In the genomic region with DNA sequence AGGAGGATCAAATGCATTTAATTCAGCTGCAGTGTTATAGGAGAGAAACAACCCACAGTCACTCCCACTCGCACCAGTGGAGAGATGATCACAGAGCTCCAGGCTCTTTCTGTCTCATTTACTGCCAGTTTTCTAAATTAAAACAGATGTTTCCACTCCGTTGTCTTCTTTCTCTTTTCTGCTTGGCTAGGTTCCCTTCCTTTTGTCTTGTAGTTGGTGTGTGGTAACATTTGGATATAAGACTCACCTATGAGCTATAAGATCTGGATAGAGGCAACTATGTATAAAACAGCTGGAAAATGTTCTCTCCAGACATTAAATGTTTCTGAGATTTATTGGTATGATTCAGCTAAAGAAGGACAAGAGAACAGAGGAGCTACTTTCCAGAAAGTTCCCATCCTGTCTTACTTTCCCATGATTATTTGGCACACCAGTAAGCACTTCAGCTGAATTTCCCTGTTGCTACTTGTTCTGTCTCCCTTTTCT, we compare ENCODE assay signal across 15 mouse cellular contexts.
DNase-seq lines count a peak whose midpoint lies in the region; ATAC-seq lines count a peak whose summit lies in the region.
"Had no signal": no experiment of that assay in that cellular context is flagged by ENCODE, and none has a peak within 500 bp of the region (broad histone marks: within the 10 kb centered on the region; RNA-seq: fewer than 3 reads in every experiment).

No protein-coding gene starts in this region.

- 14% methylated on average over 2 of the region's 2 CpGs for WGBS in kidney, embryonic 16.5 days
- WGBS in embryonic facial prominence, embryonic 14.5 days, result 24% methylated on average over 2 of the region's 2 CpGs
- 16% methylated on average over 2 of the region's 2 CpGs for WGBS in limb, embryonic 15.5 days

- no peak for DNase-seq in kidney, postnatal 25 days
- DNase-seq in lung, postnatal 36 days, result peak; percentile 29
- DNase-seq in lung, postnatal 14 days, result no peak
- DNase-seq in embryonic facial prominence, embryonic 14.5 days (ENCODE audit: low spot score), result peak; percentile 81
- DNase-seq in adrenal gland, postnatal 10 days, result no peak
- DNase-seq: adrenal gland, postnatal 14 days; cerebellum, adult 9-11 months; embryo, embryonic 11 days; heart, postnatal 4 days; right cerebral cortex, postnatal 25 days; thymus, adult 2 months had no signal

- no peak overlapping the region for H3K27ac ChIP-seq in kidney, embryonic 16.5 days (ENCODE audit: low read length)
- no peak overlapping the region; the same call in 1 of the 2 replicates for H3K27ac ChIP-seq in embryonic facial prominence, embryonic 14.5 days (replicated peaks; ENCODE audit: low read depth, low read length)
- peak overlapping the region; percentile 6; the same call in 1 of the 2 replicates for H3K27ac ChIP-seq in limb, embryonic 15.5 days
- H3K27ac ChIP-seq: heart, embryonic 13.5 days had no signal

- H3K4me3 ChIP-seq in kidney, embryonic 16.5 days (ENCODE audit: low read length), result no peak overlapping the region
- H3K4me3 ChIP-seq in embryonic facial prominence, embryonic 14.5 days (ENCODE audit: low read depth, low read length), result no peak overlapping the region
- H3K4me3 ChIP-seq in limb, embryonic 15.5 days, result no peak overlapping the region
- H3K4me3 ChIP-seq: heart, embryonic 13.5 days had no signal

- no peaks in the 10 kb centered on the region for H3K9me3 ChIP-seq in kidney, embryonic 16.5 days (ENCODE audit: low read length)
- H3K9me3 ChIP-seq in embryonic facial prominence, embryonic 14.5 days (ENCODE audit: control insufficient read depth, low read length), result no peaks in the 10 kb centered on the region
- H3K9me3 ChIP-seq in limb, embryonic 15.5 days, result no peaks in the 10 kb centered on the region
- H3K9me3 ChIP-seq: G1E; heart, embryonic 13.5 days had no signal

- ATAC-seq in kidney, embryonic 16.5 days (ENCODE audit: low FRiP score, low TSS enrichment), result peak; percentile 87
- ATAC-seq in embryonic facial prominence, embryonic 14.5 days (ENCODE audit: low read depth), result peak; percentile 74; the same call in 1 of the 2 replicates
- 0 out of 2 replicates have a peak, but pooled peaks have one; percentile 35 for ATAC-seq in limb, embryonic 15.5 days (ENCODE audit: insufficient number of reproducible peaks, low FRiP score, low TSS enrichment, low read depth)

- H3K36me3 ChIP-seq in kidney, embryonic 16.5 days (ENCODE audit: insufficient read depth, low read length), result no peaks in the 10 kb centered on the region
- no peaks in the 10 kb centered on the region for H3K36me3 ChIP-seq in embryonic facial prominence, embryonic 14.5 days (ENCODE audit: control insufficient read depth, insufficient read depth, low read length)
- H3K36me3 ChIP-seq in limb, embryonic 15.5 days, result no peaks in the 10 kb centered on the region
- H3K36me3 ChIP-seq: G1E; heart, embryonic 13.5 days had no signal

- H3K27me3 ChIP-seq in kidney, embryonic 16.5 days (ENCODE audit: insufficient read depth, low read length), result no peaks in the 10 kb centered on the region
- no peaks in the 10 kb centered on the region for H3K27me3 ChIP-seq in embryonic facial prominence, embryonic 14.5 days (replicated peaks; ENCODE audit: control insufficient read depth, insufficient read depth, low read length)
- no peaks in the 10 kb centered on the region for H3K27me3 ChIP-seq in limb, embryonic 15.5 days
- H3K27me3 ChIP-seq: heart, embryonic 13.5 days had no signal

- H3K4me2 ChIP-seq in kidney, embryonic 16.5 days (replicated peaks; ENCODE audit: low read depth, low read length), result no peak overlapping the region; the same call in 1 of the 2 replicates
- H3K4me2 ChIP-seq in embryonic facial prominence, embryonic 14.5 days (ENCODE audit: low read depth, low read length), result no peak overlapping the region
- H3K4me2 ChIP-seq in limb, embryonic 15.5 days, result no peak overlapping the region
- H3K4me2 ChIP-seq: heart, embryonic 13.5 days had no signal

- H3K4me1 ChIP-seq in kidney, embryonic 16.5 days (ENCODE audit: insufficient read depth, low read length), result no peaks in the 10 kb centered on the region
- 0 out of 2 replicates have a peak, but pooled peaks cover 5% of the 10 kb centered on the region for H3K4me1 ChIP-seq in embryonic facial prominence, embryonic 14.5 days (ENCODE audit: control insufficient read depth, insufficient read depth, low read length)
- no peaks in the 10 kb centered on the region for H3K4me1 ChIP-seq in limb, embryonic 15.5 days
- H3K4me1 ChIP-seq: heart, embryonic 13.5 days had no signal

- H3K9ac ChIP-seq in kidney, embryonic 16.5 days (replicated peaks; ENCODE audit: low read length), result no peak overlapping the region
- no peak overlapping the region for H3K9ac ChIP-seq in embryonic facial prominence, embryonic 14.5 days (ENCODE audit: low read depth, low read length)
- no peak overlapping the region for H3K9ac ChIP-seq in limb, embryonic 15.5 days
- H3K9ac ChIP-seq: heart, embryonic 13.5 days had no signal

Comparison
In these comparisons a context has a peak if more than half of its experiments do, and no peak if none do; other contexts are left out.
1. DNase-seq: peak in lung, postnatal 36 days (single experiment) and embryonic facial prominence, embryonic 14.5 days (single experiment); none in kidney, postnatal 25 days (0 of 2), lung, postnatal 14 days (single experiment) and adrenal gland, postnatal 10 days (single experiment).
2. ATAC-seq: peak in every context shown above with its lines; median percentile 87 in kidney, embryonic 16.5 days; 74 in embryonic facial prominence, embryonic 14.5 days; 35 in limb, embryonic 15.5 days.